Mouse (Mus musculus): Measurements from ENCODE around the gene Pard3b. TPM values are rescaled to one million over a fixed set of nuclear protein-coding genes. Genes with fewer than 3 reads are reported as not detected.

The Pard3b gene
- polyA plus RNA-seq, 1 experiment from 2014 or later: 12.5 TPM

- Histone ChIP-seq H3K4me3 (no peak overlapping the region), H3K4me1 (replicated peaks) (no peaks in the 10 kb centered on the region), H3K9ac (no peak overlapping the region), H3K4me2 (no peak overlapping the region), H3K27me3 (no peaks in the 10 kb centered on the region), H3K27ac (replicated peaks) (no peak overlapping the region), H3K9me3 (no peaks in the 10 kb centered on the region), H3K36me3 (no peaks in the 10 kb centered on the region)
- ATAC-seq (ENCODE audit: low read depth): no peak
Measured at GRCm38 (mm10) chr1:61778731-61779130, 140.1 kb downstream of the Pard3b start.

GRCm38 (mm10) chr1:61779906-61780305 lies 141.3 kb downstream of the Pard3b start:
- no peak overlapping the region for H3K4me3 ChIP-seq
- no peaks in the 10 kb centered on the region for H3K4me1 ChIP-seq (replicated peaks)
- no peaks in the 10 kb centered on the region for H3K9me3 ChIP-seq
- H3K4me2 ChIP-seq: no peak overlapping the region
- no peak for ATAC-seq (ENCODE audit: low read depth)
- 48% methylated on average over 5 of the region's 5 CpGs for WGBS
- no peak overlapping the region for H3K27ac ChIP-seq (replicated peaks)
- no peaks in the 10 kb centered on the region for H3K36me3 ChIP-seq
- H3K27me3 ChIP-seq: no peaks in the 10 kb centered on the region
- no peak overlapping the region for H3K9ac ChIP-seq

GRCm38 (mm10) chr1:61796296-61796695 lies 157.7 kb downstream of the Pard3b start:
- no peaks in the 10 kb centered on the region for H3K27me3 ChIP-seq
- ATAC-seq (ENCODE audit: low read depth): no peak
- no peaks in the 10 kb centered on the region for H3K9me3 ChIP-seq
- no peak overlapping the region for H3K9ac ChIP-seq
- H3K4me1 ChIP-seq (replicated peaks): 0 out of 2 replicates have a peak, but pooled peaks cover 3% of the 10 kb centered on the region
- 61% methylated on average over 5 of the region's 5 CpGs for WGBS
- no peak overlapping the region for H3K27ac ChIP-seq (replicated peaks)
- H3K36me3 ChIP-seq: no peaks in the 10 kb centered on the region
- no peak overlapping the region for H3K4me2 ChIP-seq
- no peak overlapping the region for H3K4me3 ChIP-seq

GRCm38 (mm10) chr1:61820213-61820612 lies 181.6 kb downstream of the Pard3b start:
- Histone ChIP-seq H3K36me3 (no peaks in the 10 kb centered on the region), H3K9me3 (no peaks in the 10 kb centered on the region), H3K4me2 (no peak overlapping the region), H3K4me1 (replicated peaks) (no peaks in the 10 kb centered on the region), H3K9ac (no peak overlapping the region), H3K4me3 (no peak overlapping the region), H3K27ac (replicated peaks) (no peak overlapping the region), H3K27me3 (no peaks in the 10 kb centered on the region)
- ATAC-seq (ENCODE audit: low read depth): no peak
- 64% methylated on average over 1 of the region's 1 CpGs for WGBS

GRCm38 (mm10) chr1:61825560-61826191 lies 187.1 kb downstream of the Pard3b start:
- no peaks in the 10 kb centered on the region for H3K4me1 ChIP-seq (replicated peaks)
- H3K36me3 ChIP-seq: no peaks in the 10 kb centered on the region
- no peak overlapping the region for H3K4me2 ChIP-seq
- no peak for ATAC-seq (ENCODE audit: low read depth)
- no peak overlapping the region for H3K9ac ChIP-seq
- H3K27me3 ChIP-seq: no peaks in the 10 kb centered on the region
- no peak overlapping the region for H3K27ac ChIP-seq (replicated peaks)
- no peak overlapping the region for H3K4me3 ChIP-seq
- 71% methylated on average over 3 of the region's 3 CpGs for WGBS
- no peaks in the 10 kb centered on the region for H3K9me3 ChIP-seq

- Histone ChIP-seq H3K36me3 (no peaks in the 10 kb centered on the region), H3K4me2 (no peak overlapping the region), H3K9ac (no peak overlapping the region), H3K4me3 (no peak overlapping the region), H3K9me3 (no peaks in the 10 kb centered on the region), H3K4me1 (replicated peaks) (no peaks in the 10 kb centered on the region), H3K27ac (replicated peaks) (no peak overlapping the region), H3K27me3 (no peaks in the 10 kb centered on the region)
- no peak for ATAC-seq (ENCODE audit: low read depth)
- WGBS: 66% methylated on average over 6 of the region's 6 CpGs
Measured at GRCm38 (mm10) chr1:61837006-61837544, 198.5 kb downstream of the Pard3b start.

- ATAC-seq (ENCODE audit: low read depth): no peak
- H3K4me2 ChIP-seq: no peak overlapping the region
- no peak overlapping the region for H3K4me3 ChIP-seq
- H3K27ac ChIP-seq (replicated peaks): no peak overlapping the region
- H3K9me3 ChIP-seq: no peaks in the 10 kb centered on the region
- no peak overlapping the region for H3K9ac ChIP-seq
- H3K27me3 ChIP-seq: no peaks in the 10 kb centered on the region
- H3K36me3 ChIP-seq: no peaks in the 10 kb centered on the region
- H3K4me1 ChIP-seq (replicated peaks): peaks cover 5% of the 10 kb centered on the region; the same call in 1 of the 2 replicates
Measured at GRCm38 (mm10) chr1:61846606-61847005, 208.0 kb downstream of the Pard3b start.

GRCm38 (mm10) chr1:61849029-61849714 lies 210.5 kb downstream of the Pard3b start:
- no peaks in the 10 kb centered on the region for H3K9me3 ChIP-seq
- H3K9ac ChIP-seq: no peak overlapping the region
- peaks cover 5% of the 10 kb centered on the region; the same call in 1 of the 2 replicates for H3K4me1 ChIP-seq (replicated peaks)
- no peak overlapping the region for H3K4me2 ChIP-seq
- H3K36me3 ChIP-seq: no peaks in the 10 kb centered on the region
- no peak overlapping the region for H3K4me3 ChIP-seq
- H3K27ac ChIP-seq (replicated peaks): 0 out of 2 replicates have a peak overlapping the region, but pooled peaks have one; percentile 33
- H3K27me3 ChIP-seq: no peaks in the 10 kb centered on the region
- ATAC-seq (ENCODE audit: low read depth): no peak
- 72% methylated on average over 6 of the region's 6 CpGs for WGBS

GRCm38 (mm10) chr1:61850471-61850870 lies 211.8 kb downstream of the Pard3b start:
- 64% methylated on average over 5 of the region's 5 CpGs for WGBS
- peaks cover 5% of the 10 kb centered on the region; the same call in 1 of the 2 replicates for H3K4me1 ChIP-seq (replicated peaks)
- H3K27ac ChIP-seq (replicated peaks): no peak overlapping the region
- no peaks in the 10 kb centered on the region for H3K27me3 ChIP-seq
- H3K4me2 ChIP-seq: no peak overlapping the region
- H3K9ac ChIP-seq: no peak overlapping the region
- H3K4me3 ChIP-seq: no peak overlapping the region
- no peak for ATAC-seq (ENCODE audit: low read depth)
- no peaks in the 10 kb centered on the region for H3K9me3 ChIP-seq
- no peaks in the 10 kb centered on the region for H3K36me3 ChIP-seq

- no peak overlapping the region for H3K4me2 ChIP-seq
- WGBS: 54% methylated on average over 5 of the region's 5 CpGs
- H3K9ac ChIP-seq: no peak overlapping the region
- no peak overlapping the region for H3K4me3 ChIP-seq
- no peaks in the 10 kb centered on the region for H3K36me3 ChIP-seq
- H3K27me3 ChIP-seq: no peaks in the 10 kb centered on the region
- no peaks in the 10 kb centered on the region for H3K9me3 ChIP-seq
- H3K27ac ChIP-seq (replicated peaks): no peak overlapping the region
- no peak for ATAC-seq (ENCODE audit: low read depth)
- peaks cover 5% of the 10 kb centered on the region; the same call in 1 of the 2 replicates for H3K4me1 ChIP-seq (replicated peaks)
Measured at GRCm38 (mm10) chr1:61851176-61851575, 212.6 kb downstream of the Pard3b start.

GRCm38 (mm10) chr1:61867286-61868082 lies 228.9 kb downstream of the Pard3b start:
- ATAC-seq (ENCODE audit: low read depth): no peak
- H3K36me3 ChIP-seq: no peaks in the 10 kb centered on the region
- 81% methylated on average over 2 of the region's 2 CpGs for WGBS
- H3K9ac ChIP-seq: no peak overlapping the region
- no peaks in the 10 kb centered on the region for H3K27me3 ChIP-seq
- H3K9me3 ChIP-seq: 0 out of 2 replicates have a peak, but pooled peaks cover 4% of the 10 kb centered on the region
- no peak overlapping the region for H3K27ac ChIP-seq (replicated peaks)
- H3K4me1 ChIP-seq (replicated peaks): no peaks in the 10 kb centered on the region
- no peak overlapping the region for H3K4me2 ChIP-seq
- no peak overlapping the region for H3K4me3 ChIP-seq

GRCm38 (mm10) chr1:61874875-61875274 lies 236.3 kb downstream of the Pard3b start:
- no peaks in the 10 kb centered on the region for H3K36me3 ChIP-seq
- H3K9me3 ChIP-seq: no peaks in the 10 kb centered on the region
- no peak overlapping the region for H3K4me3 ChIP-seq
- no peak overlapping the region for H3K4me2 ChIP-seq
- no peak overlapping the region for H3K27ac ChIP-seq (replicated peaks)
- H3K27me3 ChIP-seq: no peaks in the 10 kb centered on the region
- WGBS: 75% methylated on average over 1 of the region's 1 CpGs
- H3K4me1 ChIP-seq (replicated peaks): peaks cover 3% of the 10 kb centered on the region; the same call in 1 of the 2 replicates
- H3K9ac ChIP-seq: no peak overlapping the region
- no peak for ATAC-seq (ENCODE audit: low read depth)

Measured in neural tube, embryonic 13.5 days (tissue).